Mouse (Mus musculus) natural killer cell, adult 2 months (primary cell): Measurements from ENCODE around the gene Gabbr2.

Experiments
- DNase-seq, 2 experiments: peaks; one replicate each; pipeline ENCODE4 v3.0.0; 2022; ENCODE audit warnings: low spot score in 2 of 2

The Gabbr2 gene

DNA sequence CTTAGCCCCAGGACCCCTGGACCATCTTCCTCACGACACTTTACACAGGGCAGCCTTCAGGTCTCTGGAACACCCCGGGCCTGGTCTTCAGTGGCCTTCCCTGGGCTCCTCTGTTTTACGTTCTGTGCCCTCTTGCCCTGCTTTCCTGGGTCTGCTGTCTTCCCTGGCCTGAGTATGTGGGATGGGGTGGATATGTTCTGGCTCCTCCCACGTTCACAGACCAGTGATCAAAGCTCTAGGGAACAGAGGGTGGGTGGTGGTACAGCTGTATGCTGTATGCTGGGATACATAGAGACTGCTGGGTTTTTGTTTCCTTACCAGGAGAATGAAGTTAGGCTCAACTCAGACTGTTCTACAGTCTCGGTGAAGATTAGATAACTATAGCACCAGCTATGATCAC, 274.5 kb downstream of the Gabbr2 start:
- DNase-seq = no peak

DNA sequence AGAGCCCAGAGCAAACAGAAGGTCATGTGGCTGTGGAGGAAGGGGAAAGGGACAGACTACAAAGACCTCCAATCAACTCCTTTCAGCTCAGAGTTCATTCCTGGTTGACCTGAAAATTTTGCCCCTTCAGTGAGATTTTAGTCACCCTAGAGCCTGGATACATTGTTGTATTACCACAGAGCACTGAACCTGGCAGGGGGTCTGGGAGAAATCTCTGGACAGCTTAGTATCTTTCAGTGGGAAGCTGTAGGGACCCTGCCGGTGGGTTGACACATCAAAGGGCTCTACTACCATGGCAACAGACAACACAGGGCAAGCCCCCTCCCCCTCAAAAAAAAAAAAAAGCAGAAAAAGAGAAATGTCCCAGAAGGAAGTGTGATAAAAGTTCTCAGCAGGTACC, 275.3 kb downstream of the Gabbr2 start:
- DNase-seq = no peak

GRCm38 (mm10) chr4:46710523-46710922, 281.1 kb downstream of the Gabbr2 start:
- no peak for DNase-seq

GRCm38 (mm10) chr4:46710018-46710417, 281.7 kb downstream of the Gabbr2 start:
- no peak for DNase-seq

DNA sequence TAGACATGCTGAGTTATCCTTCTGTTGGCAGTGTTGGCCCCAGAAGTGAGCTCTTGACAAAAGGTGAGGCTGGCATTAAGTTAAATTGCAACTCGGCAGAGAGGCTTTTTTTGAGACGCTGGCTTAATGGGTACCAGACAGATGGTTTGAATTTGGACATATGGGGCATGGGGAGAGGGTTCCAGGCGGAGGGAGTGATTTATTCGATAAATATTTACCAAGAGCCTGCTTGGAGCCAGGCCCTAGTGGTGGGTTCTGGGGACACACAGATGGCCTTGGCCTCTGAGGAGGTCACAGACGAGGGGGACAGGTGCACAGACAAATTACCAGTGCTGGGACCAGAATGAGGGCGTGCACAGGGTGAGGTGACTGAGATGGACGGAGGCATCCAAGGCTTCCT, 282.2 kb downstream of the Gabbr2 start:
- no peak for DNase-seq

DNA sequence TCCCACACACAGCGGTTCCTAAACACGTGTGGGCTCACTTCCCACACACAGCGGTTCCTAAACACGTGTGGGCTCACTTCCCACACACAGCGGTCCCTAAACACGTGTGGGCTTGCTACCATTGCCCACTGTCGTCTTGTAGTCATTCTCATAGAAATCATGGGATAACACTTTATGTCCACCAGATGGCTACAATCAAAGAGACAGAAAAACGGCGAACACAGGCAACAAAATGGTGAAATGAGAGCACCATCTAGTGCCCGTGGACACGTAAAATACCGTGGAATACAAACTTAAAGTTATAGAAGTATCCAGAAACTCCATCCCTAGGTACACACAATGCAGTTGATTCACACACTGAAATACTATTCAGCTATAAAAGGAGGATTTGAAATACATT, 285.9 kb downstream of the Gabbr2 start:
- DNase-seq = no peak

DNA sequence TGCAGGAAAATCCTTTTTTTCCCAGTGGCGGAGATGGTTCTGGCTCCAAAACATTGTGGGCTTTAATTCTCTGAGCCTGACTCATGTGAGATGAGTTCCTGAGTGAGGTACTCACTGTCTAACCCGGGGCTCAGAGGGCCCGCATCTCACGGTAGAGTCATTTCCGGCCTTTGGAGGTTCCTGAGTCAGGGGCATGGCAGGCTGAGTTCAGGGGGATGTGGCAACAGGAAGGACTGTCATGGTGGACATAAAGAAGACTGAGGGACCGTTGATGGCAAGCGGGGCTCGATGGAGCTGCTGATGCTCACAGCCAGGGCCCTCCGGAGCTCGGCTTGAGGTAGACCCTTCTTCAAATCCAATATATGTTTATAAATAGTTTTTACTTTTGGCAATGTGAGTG, 288.5 kb downstream of the Gabbr2 start:
- no peak for DNase-seq

DNA sequence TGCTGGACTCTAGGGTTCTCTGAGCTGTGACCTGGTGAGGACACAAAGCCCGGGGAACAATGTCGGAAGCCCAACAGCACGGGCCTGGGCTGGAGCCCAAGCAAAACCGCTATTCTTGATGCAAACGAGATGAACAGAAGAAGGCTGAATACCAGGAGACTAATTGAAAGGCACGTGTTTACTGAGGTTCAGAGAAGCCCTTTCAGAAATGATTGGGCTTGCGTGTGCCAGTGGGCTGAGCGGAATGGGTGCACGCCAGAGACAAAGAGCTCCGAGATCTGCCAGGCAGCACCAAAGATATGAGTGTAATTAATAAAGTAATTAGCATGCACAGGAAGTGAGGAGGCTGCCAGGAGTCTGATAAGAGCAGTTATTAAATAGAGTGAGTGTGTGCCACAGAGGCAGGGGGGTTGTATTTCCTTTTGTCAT, 291.4 kb downstream of the Gabbr2 start:
- DNase-seq = no peak

DNA sequence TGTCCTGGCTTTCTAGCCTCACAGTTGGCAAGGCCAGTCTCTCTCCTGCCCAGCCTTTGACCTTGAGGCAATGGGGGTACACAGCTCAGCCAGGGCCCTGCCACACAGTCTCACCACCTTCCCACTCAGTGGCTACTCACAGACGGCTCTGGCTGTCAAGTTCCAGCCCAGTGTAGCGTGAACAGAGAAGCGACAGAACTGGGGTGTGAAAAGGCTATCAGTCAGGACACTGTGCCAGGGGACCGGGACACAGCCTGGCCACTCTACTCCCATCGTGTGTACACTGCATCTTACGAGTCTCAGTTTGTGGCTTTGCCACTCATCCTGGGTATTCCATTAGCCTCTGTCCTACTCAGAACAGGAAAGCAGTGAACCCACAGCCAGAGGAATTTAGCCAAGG, 295.2 kb downstream of the Gabbr2 start:
- DNase-seq = no peak

DNA sequence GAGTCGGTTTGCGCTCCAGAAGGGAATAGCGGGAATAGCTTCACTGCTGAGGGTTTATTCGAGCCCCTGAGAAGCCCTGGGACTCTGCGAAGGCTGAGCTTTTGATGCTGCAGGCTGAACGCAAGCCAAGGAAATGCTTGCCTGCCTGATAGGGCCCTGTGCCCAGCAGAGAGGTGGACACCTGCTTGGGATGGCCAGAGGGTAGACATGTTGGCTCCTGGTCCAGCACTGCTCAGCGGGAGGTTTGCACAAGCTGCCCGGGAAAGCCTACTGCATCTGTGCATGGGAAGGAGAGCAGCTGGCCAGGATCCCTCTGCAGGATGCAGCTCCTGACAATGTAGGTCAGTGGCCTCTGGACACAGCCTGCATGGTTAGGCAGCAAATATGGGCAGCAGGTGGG, 301.1 kb downstream of the Gabbr2 start:
- no peak for DNase-seq

- DNase-seq = no peak
Measured at GRCm38 (mm10) chr4:46690023-46690420, 301.7 kb downstream of the Gabbr2 start.

- DNase-seq = peak; percentile 42 to 60
Measured at GRCm38 (mm10) chr4:46689397-46690022, 302.2 kb downstream of the Gabbr2 start.

DNA sequence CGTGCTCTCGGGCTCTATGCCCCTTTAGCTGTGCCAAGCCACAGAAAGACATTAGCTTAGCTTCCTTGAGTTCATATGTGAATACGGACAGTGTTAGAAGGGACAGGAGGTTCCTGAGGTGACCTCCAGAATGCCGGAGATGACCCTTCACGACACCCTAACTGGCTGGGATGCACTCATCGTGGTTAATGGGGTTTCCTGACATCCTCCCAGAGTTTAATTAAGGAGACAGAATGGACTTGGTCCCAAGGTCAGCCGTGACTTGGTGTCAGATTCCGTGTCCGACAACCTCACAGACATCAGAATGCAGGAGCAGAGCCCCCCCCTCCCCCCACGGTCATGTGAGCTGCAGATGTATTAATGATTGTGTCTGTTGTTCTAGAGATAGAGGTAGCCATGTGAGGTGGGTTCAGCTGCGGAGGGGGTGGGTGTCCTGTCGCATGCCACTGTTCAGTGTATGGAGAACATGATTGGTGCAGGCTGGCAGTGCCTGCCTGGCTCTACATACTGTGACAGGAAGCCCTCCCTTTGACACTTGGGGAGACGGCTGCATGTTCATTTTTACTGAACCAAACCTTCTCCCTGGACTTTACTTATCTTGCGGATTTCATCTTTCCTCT, 303.4 kb downstream of the Gabbr2 start:
- no peak for DNase-seq

- DNase-seq = no peak
Measured at GRCm38 (mm10) chr4:46684160-46684559, 307.5 kb downstream of the Gabbr2 start.

DNA sequence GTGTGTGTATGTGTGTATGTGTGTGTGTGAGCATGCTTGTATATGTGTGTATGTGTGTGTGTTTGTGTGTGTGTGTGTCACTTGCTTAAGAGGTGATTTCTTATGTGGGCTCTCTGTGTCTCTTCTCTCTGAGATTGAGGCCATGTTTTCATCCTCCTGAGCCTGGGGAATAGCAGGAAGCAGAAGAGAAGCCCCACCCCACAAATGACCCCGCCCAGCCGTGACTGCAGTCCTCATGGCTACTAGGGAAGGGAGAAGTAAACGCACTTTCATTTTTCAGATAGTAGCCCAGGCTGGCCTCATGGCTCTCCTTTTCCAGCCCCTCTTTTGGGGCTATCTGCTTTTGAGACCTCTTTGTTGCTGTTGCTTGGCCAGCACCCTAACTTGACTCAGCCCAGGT, 315.0 kb downstream of the Gabbr2 start:
- DNase-seq = no peak

DNA sequence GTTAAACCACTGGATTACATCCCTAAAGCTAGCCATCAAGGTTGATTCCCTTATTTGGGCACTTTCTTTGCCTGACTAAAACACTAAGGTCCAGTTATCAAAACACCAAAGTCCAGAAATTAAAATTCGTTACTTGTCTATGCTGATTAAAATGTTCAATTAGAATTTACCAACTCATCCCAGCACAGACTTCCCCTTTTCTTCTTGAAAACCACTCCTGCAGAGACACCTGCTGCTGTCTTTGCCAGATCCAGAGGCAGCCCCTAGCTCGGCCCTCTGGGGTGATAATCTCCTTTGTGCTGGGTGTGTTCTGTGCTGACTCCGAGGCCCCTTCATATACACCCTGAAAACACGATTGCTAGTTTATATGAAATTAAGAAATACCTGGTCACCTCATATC, 315.7 kb downstream of the Gabbr2 start:
- DNase-seq = no peak

DNA sequence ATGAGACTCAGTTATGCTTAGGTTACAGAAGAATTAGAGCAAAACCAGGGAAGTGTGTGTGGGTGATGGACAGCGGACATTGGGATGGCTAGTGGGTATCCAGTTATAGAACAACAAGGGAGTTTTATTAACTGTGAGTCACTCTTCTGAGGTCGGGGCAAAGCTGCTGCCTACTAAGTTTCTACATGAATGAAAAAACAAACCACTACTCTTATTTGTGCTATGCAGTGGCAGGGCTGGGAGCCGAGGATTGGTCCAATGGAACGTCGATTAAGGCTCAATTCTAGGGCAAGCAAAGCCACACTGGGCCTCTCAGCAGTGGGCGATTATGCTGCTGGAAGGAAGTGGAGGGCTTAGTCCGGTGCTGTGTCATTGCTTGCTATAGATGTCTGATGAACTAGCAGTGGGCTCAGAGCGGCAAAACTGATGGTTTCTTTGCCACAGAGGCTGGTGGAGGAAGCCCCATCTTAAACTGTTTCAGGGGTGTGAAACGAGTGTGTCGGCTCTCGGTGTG, 316.3 kb downstream of the Gabbr2 start:
- DNase-seq = no peak

GRCm38 (mm10) chr4:46668620-46669019, 323.1 kb downstream of the Gabbr2 start:
- DNase-seq = no peak

GRCm38 (mm10) chr4:46666420-46666819, 325.3 kb downstream of the Gabbr2 start:
- DNase-seq = no peak

GRCm38 (mm10) chr4:46665371-46665774, 326.3 kb downstream of the Gabbr2 start:
- peak in 1 of 2 experiments; percentile 11 for DNase-seq

DNA sequence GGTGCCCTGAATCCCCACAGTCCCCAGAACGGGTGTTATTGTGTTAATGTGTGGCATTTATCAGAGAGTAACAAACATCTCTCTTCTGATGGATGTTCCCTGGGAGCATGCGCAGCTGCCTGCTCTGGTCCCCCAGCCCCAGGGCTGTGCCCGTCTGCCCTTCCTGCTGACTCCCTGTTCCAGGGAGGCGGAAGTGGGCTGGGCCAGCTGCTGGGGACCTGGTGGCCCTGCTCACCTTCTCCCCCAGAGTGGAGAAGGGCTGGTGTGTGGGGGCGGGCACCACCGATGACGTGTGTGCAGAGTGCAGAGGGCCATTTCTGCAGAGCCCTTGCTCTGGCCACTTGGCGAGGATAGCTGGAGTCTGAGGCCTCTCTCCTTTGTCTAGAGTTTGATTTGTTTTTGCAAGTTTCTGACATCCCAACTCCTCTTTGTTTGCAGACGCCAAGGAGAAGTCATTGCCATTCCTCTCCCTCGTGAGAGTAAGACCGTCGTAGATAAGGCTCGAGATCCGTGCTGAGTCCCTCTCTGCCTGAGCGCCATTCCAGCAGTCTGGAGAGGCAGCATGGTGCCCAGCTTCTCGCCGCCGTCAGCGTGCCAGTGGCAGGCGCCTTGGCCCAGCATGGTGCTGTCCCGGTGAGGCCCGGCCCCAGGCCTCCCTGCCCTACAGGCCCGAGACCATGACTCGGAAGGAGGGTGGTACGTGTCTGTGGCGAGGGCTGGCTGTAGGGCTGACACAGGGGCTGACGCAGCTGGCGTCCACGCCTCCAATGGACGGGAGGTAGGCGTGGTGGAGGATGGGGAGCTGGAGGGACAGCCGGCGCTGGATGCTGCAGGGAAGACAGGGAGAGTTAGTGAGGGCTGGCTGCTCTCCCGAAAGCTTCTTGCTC, 327.3 kb downstream of the Gabbr2 start:
- DNase-seq = no peak

- DNase-seq = no peak
Measured at GRCm38 (mm10) chr4:46661433-46661832, 330.2 kb downstream of the Gabbr2 start.

GRCm38 (mm10) chr4:46658946-46659345, 332.7 kb downstream of the Gabbr2 start:
- no peak for DNase-seq
